Mouse (Mus musculus): ENCODE results near the gene Stoml2. TPM values are rescaled to one million over a fixed set of nuclear protein-coding genes. Genes with fewer than 3 reads are reported as not detected.
A peak's percentile ranks its signal among the peaks of the same experiment; 100 is the strongest.
"Not testable (repeated sequence)": the region's sequence is repeated elsewhere in the genome, so short reads cannot be mapped to it uniquely, and the experiment has no call there.

The Stoml2 gene
- polyA plus RNA-seq, 1 experiment from 2014 or later, result 365 TPM

DNA sequence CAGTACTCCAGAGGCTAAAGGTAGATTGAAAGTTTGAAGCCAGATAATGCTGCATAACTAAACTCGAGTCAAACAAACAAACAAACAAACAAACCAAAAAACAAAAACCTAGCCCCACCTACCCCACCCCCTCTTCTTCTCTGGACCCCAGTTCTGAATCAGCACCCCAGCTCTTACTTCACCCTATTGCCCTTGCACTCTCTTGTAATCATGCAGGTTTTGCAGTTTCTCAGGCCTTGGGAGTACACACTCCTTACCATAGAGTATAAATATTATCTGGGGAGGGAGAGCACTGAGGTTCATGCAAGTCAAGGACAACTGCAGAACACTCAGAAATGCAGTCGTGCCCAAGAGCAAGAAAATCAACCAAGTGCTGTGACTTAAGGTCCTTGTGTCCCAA lies 30.2 kb downstream of the Stoml2 start:
- no peak overlapping the region for H3K4me3 ChIP-seq (ENCODE audit: low read depth, low read length)

DNA sequence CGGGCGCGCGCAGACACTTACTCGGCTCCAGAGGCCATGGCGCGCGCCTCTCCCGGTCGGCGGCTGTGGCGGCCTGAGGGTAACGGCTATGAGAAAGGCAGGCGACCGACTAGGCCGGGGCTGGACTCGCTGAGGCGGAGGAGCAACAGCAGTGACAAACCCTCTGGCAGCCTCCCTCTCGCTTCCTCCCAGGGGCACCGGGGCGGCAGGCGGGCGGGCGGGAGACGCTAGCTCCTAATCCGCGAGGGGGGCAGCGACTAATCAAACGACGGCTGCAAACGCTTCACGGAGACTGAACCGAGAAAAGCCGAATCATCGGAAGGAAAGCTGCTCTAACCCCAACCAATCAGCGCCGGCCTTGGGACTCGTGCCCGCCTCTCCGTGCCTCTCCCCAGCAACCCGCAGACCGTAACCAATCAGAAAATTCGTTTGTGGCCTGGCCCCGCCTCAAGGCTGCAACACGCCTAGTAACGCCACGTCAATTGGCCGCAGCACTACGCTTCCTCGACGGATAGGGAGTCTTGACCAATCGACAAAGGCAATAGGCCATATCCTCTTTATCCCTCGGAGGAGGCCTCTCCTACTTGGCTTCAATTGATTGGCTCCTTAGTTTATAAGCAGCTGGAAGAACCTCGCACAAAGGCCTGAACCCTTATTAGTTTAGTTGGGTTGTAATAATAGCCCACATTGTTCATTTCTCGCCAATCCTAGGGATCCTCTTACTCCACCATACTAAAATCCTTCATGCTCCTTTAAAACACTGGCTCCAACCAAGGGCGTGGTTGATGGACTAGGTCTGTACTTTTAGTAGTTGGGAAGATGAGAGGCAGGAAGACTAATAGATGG lies 31.1 kb downstream of the Stoml2 start, which contains the start of gene Vcp:
Gene Vcp, minus strand, starts transcription at position 367 of the 846 bp plus-strand sequence.
- peak; percentile 98 for ATAC-seq (ENCODE audit: low FRiP score)

More for the DNA sequence above, 30.2 kb downstream of the Stoml2 start:
- no peaks in the 10 kb centered on the region for H3K36me3 ChIP-seq (ENCODE audit: control insufficient read depth, insufficient read depth, low read length)
- WGBS, result 84% methylated on average over 2 of the region's 2 CpGs
- no peak overlapping the region for H3K4me2 ChIP-seq
- DNase-seq (ENCODE audit: low spot score, missing footprints) (no peak), ATAC-seq (ENCODE audit: low FRiP score) (no peak)
- H3K9ac ChIP-seq (ENCODE audit: low read length), result no peak overlapping the region
- H3K4me1 ChIP-seq (ENCODE audit: control insufficient read depth, insufficient read depth, low read length), result peaks cover 16% of the 10 kb centered on the region
- H3K27ac ChIP-seq (ENCODE audit: low read depth, low read length), result peak overlapping the region; percentile 91
- no peaks in the 10 kb centered on the region for H3K27me3 ChIP-seq (ENCODE audit: control insufficient read depth, insufficient read depth, low read length)
- no peaks in the 10 kb centered on the region for H3K9me3 ChIP-seq (ENCODE audit: control insufficient read depth, low read length)

DNA sequence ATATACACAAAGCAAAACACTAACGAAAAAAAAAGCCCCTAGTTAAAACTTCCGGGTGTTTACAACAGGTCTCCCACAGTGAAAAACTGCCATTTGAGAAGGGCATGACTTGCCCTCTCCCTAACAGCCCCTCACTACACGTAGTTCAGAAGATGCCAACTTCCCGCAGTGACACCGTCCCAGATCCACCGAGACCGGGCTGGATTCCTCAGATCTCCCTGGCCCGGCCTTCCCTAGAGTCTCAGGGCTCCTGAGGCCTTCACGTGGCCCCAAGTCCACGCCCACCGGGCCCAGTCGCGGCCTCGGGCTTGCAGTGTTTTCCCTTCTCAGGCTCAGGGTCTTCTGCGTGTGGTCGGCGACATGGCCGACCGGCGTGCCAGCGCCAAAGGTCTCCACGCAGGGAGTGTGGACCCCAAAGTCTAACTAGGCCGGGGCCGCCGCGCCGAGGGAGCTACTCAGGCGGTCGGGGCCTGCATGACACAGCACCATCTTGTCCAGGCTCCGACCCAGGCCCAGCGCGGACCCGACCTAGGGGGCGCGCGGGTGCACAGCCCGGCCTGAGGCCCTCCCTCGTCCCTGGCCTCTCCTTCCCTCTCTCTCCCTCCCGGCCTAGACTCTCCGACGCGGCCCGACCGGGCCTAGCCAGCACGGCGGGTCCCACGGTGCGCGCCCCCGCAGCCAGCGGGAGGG lies 31.9 kb downstream of the Stoml2 start:
- peaks cover 16% of the 10 kb centered on the region for H3K4me1 ChIP-seq (ENCODE audit: control insufficient read depth, insufficient read depth, low read length)
- no peaks in the 10 kb centered on the region for H3K27me3 ChIP-seq (ENCODE audit: control insufficient read depth, insufficient read depth, low read length)
- under 1% methylated on average over 51 of the region's 51 CpGs for WGBS
- H3K9me3 ChIP-seq (ENCODE audit: control insufficient read depth, low read length), result no peaks in the 10 kb centered on the region
- peak overlapping the region; percentile 93 for H3K4me3 ChIP-seq (ENCODE audit: low read depth, low read length)
- H3K36me3 ChIP-seq (ENCODE audit: control insufficient read depth, insufficient read depth, low read length), result peaks cover 5% of the 10 kb centered on the region; the same call in 1 of the 2 replicates
- H3K27ac ChIP-seq (ENCODE audit: low read depth, low read length), result peak overlapping the region; percentile 99
- DNase-seq (ENCODE audit: low spot score, missing footprints) (peak; percentile 97), ATAC-seq (ENCODE audit: low FRiP score) (peak; percentile 83)
- H3K4me2 ChIP-seq, result peak overlapping the region; percentile 93
- peak overlapping the region; percentile 94 for H3K9ac ChIP-seq (ENCODE audit: low read length)

More for the DNA sequence above, 31.1 kb downstream of the Stoml2 start, which contains the start of gene Vcp:
- H3K27me3 ChIP-seq (ENCODE audit: control insufficient read depth, insufficient read depth, low read length); H3K36me3 ChIP-seq (ENCODE audit: control insufficient read depth, insufficient read depth, low read length); H3K9me3 ChIP-seq (ENCODE audit: control insufficient read depth, low read length): not testable (repeated sequence)
- peaks cover 16% of the 10 kb centered on the region for H3K4me1 ChIP-seq (ENCODE audit: control insufficient read depth, insufficient read depth, low read length)
- peak; percentile 99 for DNase-seq (ENCODE audit: low spot score, missing footprints)
- peak within 1 kb of the TSS; percentile 93 for H3K4me3 ChIP-seq (ENCODE audit: low read depth, low read length)
- under 1% methylated on average over 46 of the region's 56 CpGs for WGBS
- H3K9ac ChIP-seq (ENCODE audit: low read length), result peak within 1 kb of the TSS; percentile 94
- H3K4me2 ChIP-seq, result peak within 1 kb of the TSS; percentile 93
- H3K27ac ChIP-seq (ENCODE audit: low read depth, low read length), result peak within 1 kb of the TSS; percentile 99

DNA sequence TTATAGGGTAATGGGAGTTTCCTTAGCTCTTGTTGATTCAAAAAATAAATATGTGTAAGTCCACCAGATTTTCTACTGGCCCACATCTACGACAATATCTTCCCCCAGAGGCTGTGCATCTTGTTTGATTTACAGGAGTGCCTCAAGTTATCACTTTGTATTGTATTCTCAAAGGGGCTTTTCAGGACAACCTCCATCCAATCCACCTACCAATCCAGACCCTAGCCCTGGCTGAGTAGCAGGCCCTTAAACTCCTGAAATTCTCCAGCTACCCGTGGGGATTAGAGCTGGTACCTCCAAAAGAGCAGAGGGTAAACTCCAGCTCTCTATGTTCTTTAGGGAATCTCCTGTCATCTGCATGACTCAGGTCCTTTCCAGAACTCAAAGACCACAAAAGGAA lies 33.5 kb downstream of the Stoml2 start:
- DNase-seq (ENCODE audit: low spot score, missing footprints), result no peak
- Histone ChIP-seq H3K36me3 (ENCODE audit: control insufficient read depth, insufficient read depth, low read length) (peaks cover 15% of the 10 kb centered on the region), H3K4me1 (ENCODE audit: control insufficient read depth, insufficient read depth, low read length) (peaks cover 16% of the 10 kb centered on the region), H3K4me2 (peak overlapping the region; percentile 93), H3K9me3 (ENCODE audit: control insufficient read depth, low read length) (no peaks in the 10 kb centered on the region), H3K4me3 (ENCODE audit: low read depth, low read length) (peak overlapping the region; percentile 93), H3K9ac (ENCODE audit: low read length) (peak overlapping the region; percentile 94), H3K27me3 (ENCODE audit: control insufficient read depth, insufficient read depth, low read length) (no peaks in the 10 kb centered on the region), H3K27ac (ENCODE audit: low read depth, low read length) (no peak overlapping the region)
- 74% methylated on average over 2 of the region's 2 CpGs for whole genome bisulfite sequencing
- ATAC-seq (ENCODE audit: low FRiP score), result no peak

DNA sequence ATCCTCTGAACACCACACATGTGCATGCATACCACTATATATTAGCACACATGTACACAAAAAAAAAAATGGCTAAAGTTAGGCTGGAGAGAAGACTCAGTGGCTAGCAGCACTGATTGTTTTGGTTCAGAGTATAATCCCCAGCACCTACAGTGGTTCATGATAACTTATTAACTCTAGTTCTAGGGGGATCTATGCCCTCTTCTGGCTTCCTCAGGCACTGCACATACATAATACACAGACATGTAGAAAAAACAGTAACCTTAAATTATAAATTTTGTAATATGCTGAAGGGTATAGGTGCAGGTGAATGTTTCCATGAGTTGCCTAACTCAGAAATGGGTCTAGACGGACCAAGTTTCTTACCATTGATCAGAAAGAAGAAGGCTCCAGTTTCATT lies 43.2 kb downstream of the Stoml2 start:
- 76% methylated on average over 1 of the region's 1 CpGs for WGBS
- DNase-seq (ENCODE audit: low spot score, missing footprints) (no peak), ATAC-seq (ENCODE audit: low FRiP score) (no peak)
- no peak overlapping the region for H3K4me2 ChIP-seq
- no peaks in the 10 kb centered on the region for H3K9me3 ChIP-seq (ENCODE audit: control insufficient read depth, low read length)
- H3K4me1 ChIP-seq (ENCODE audit: control insufficient read depth, insufficient read depth, low read length), result no peaks in the 10 kb centered on the region
- H3K27ac ChIP-seq (ENCODE audit: low read depth, low read length), result no peak overlapping the region
- peaks cover 50% of the 10 kb centered on the region for H3K36me3 ChIP-seq (ENCODE audit: control insufficient read depth, insufficient read depth, low read length)
- H3K4me3 ChIP-seq (ENCODE audit: low read depth, low read length), result no peak overlapping the region
- H3K27me3 ChIP-seq (ENCODE audit: control insufficient read depth, insufficient read depth, low read length), result no peaks in the 10 kb centered on the region
- H3K9ac ChIP-seq (ENCODE audit: low read length), result no peak overlapping the region

DNA sequence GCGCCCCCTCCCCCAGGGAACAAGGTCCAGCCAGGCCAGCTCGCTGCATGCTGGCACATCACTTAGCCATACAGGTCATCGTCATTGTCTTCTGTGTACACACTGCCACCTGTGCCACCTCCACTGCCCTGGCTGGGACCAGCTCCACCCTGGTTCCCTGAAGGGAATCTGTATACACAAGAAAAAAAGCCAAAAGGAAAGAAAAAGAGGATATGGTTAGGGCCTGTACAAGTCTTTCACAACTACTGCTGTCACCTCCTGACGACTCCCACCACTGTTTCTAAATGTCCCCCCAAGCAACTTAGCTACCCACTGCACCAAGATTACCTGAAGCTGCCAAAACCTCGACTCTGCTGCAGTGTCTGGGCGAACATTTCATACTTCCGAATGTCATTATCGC lies 51.0 kb downstream of the Stoml2 start:
- not testable (repeated sequence) for DNase-seq (ENCODE audit: low spot score, missing footprints); ATAC-seq (ENCODE audit: low FRiP score); H3K27ac ChIP-seq (ENCODE audit: low read depth, low read length); H3K4me2 ChIP-seq; H3K9ac ChIP-seq (ENCODE audit: low read length); H3K4me3 ChIP-seq (ENCODE audit: low read depth, low read length); H3K27me3 ChIP-seq (ENCODE audit: control insufficient read depth, insufficient read depth, low read length); H3K4me1 ChIP-seq (ENCODE audit: control insufficient read depth, insufficient read depth, low read length); H3K9me3 ChIP-seq (ENCODE audit: control insufficient read depth, low read length)
- WGBS, result 95% methylated on average over 7 of the region's 8 CpGs
- H3K36me3 ChIP-seq (ENCODE audit: control insufficient read depth, insufficient read depth, low read length), result peaks cover 35% of the 10 kb centered on the region

DNA sequence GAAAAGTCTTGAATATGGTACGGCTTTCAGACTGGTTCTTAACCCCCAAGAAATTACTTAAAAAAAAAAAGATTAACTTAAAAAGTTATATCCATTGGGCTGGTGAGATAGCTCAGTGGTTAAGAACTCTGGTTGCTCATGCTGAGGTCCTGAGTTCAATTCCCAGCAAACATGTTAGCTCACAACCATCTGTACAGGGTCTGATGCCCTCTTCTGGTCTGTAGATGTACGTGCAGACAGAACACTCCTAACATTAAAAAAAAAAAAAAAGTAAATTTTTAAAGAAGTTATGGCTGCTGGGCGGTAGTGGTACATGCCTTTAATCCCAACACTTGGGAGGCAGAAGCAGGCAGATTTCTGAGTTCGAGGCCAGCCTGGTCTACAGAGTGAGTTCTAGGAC lies 53.4 kb downstream of the Stoml2 start:
- 89% methylated on average over 4 of the region's 4 CpGs for WGBS

More for the DNA sequence above, 53.4 kb downstream of the Stoml2 start:
- H3K4me1 ChIP-seq (ENCODE audit: control insufficient read depth, insufficient read depth, low read length), result no peaks in the 10 kb centered on the region
- H3K4me2 ChIP-seq, result no peak overlapping the region
- no peak overlapping the region for H3K27ac ChIP-seq (ENCODE audit: low read depth, low read length)
- no peaks in the 10 kb centered on the region for H3K9me3 ChIP-seq (ENCODE audit: control insufficient read depth, low read length)
- no peak overlapping the region for H3K9ac ChIP-seq (ENCODE audit: low read length)
- H3K27me3 ChIP-seq (ENCODE audit: control insufficient read depth, insufficient read depth, low read length), result no peaks in the 10 kb centered on the region
- H3K36me3 ChIP-seq (ENCODE audit: control insufficient read depth, insufficient read depth, low read length), result peaks cover 19% of the 10 kb centered on the region
- no peak overlapping the region for H3K4me3 ChIP-seq (ENCODE audit: low read depth, low read length)
- DNase-seq (ENCODE audit: low spot score, missing footprints) (no peak), ATAC-seq (ENCODE audit: low FRiP score) (no peak)

Data from midbrain, embryonic 11.5 days (tissue).